Mouse (Mus musculus) mouse trophoblast stem cell (cell line): ENCODE measurements around the gene Znhit6.

Source experiments
- in situ Hi-C, 2 experiments: fragments of 300-500 bp; cut with MseI, MboI; formaldehyde crosslinking; loops; 2 replicates in 1 of 2; 3 replicates in 1 of 2; pipeline ENCODE4 v1.15.1; 2025

Gene Znhit6

DNA sequence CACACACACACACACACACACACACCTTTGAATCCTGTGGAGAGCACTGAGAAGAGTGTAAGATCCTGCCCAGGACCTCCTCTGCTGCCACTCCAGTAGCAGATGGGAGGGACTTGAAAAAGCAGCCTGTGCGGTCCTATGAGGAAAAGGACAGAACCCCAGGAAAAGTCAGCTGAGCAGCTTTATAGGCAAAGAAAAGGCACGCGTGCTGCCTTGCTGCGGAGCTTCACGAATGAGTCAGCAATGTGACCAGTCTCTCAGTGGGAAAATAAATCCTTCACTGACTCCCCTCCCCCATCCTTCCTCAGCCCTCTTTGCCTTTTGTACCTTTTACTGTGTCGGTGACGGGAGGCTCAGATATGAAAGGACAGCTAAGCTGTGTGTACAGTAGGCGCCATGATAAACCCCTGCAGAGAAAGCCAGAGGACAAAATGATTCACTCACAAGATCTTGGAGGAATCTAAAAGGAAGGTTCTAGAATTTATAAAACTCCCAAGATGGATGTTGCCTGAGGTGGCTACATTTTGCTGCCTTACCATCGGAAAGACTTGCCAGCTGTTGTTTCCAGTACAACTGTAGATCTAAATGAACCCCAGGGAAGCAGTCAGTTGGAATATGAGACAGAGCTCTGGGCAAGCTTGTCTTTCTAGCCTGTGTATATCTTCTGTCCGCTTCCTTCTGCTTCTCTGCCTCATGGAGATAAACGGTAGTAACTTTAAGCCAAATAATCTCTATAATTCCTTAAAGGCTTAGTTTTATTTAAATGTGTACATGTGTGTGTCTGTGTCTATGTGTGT is 26.6 kb downstream of the Znhit6 start:
- in situ Hi-C loops, result loop anchor here (25.0 kb wide), 1 partner anchor 310 kb away; the partner anchor contains the start of gene Bcl10 (in 2 of the 2)

DNA sequence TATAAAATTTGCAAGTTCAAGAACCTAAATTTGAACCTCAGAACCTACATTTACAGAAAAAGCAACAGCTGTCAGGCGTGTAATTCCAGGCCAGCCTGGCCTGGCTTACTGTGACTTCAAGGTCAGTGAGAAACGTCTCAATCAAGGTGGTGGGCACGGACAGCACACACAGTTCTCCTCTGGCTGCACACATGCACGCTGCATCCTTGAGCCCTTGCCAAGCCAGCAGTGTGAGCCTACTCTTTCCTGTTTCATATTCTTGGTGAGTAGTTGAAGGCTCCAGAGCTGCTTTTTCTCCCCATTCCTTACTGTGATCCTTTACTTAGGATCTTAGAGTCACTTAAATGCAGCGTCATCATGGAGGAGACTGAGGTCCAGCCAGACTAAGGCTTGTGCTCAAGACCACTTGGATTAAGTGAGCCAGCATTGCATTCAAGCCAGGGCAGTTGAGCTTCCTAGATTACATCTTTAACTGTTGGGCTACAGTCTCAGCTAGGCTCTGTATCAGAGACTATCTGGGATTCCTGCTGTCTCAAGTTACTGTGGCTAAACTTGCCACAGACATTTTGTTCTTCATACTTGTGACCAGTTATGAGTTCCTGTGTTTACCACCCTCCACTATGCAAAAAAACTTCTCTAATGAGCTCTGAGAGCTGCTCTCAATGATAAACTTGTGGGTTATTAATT is 29.6 kb downstream of the Znhit6 start:
- in situ Hi-C loops, result loop anchor here (25.0 kb wide), 1 partner anchor 307 kb away; the partner anchor contains the start of gene Bcl10 (in 2 of the 2)

GRCm38 (mm10) chr3:145608320-145608719 is 32.3 kb downstream of the Znhit6 start:
- in situ Hi-C loops, result loop anchor here (25.0 kb wide), 1 partner anchor 304 kb away; the partner anchor contains the start of gene Bcl10 (in 2 of the 2)

GRCm38 (mm10) chr3:145612662-145613061 is 36.7 kb downstream of the Znhit6 start:
- in situ Hi-C loops, result loop anchor here (25.0 kb wide), 1 partner anchor 300 kb away; the partner anchor contains the start of gene Bcl10 (in 2 of the 2)

DNA sequence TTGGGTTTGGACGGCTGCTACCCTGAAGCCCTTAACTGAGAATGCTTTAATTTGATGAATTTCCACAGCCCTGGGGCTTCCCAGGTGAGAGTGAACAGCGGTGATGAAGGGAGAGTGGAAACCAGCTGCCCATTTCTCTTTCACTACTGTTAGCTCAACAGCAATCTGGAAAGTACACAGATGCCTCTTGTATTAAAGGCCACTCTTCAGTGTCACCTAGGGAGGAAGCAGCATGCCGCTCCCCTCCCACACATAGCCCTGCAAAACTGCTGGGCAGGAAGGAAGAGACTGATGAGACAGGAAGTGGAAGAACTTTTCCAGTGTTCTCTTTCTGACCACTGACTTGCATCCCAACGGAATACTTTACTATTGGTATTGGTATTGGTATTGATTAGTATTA is 37.2 kb downstream of the Znhit6 start:
- in situ Hi-C loops, result loop anchor here (25.0 kb wide), 1 partner anchor 299 kb away; the partner anchor contains the start of gene Bcl10 (in 2 of the 2)

DNA sequence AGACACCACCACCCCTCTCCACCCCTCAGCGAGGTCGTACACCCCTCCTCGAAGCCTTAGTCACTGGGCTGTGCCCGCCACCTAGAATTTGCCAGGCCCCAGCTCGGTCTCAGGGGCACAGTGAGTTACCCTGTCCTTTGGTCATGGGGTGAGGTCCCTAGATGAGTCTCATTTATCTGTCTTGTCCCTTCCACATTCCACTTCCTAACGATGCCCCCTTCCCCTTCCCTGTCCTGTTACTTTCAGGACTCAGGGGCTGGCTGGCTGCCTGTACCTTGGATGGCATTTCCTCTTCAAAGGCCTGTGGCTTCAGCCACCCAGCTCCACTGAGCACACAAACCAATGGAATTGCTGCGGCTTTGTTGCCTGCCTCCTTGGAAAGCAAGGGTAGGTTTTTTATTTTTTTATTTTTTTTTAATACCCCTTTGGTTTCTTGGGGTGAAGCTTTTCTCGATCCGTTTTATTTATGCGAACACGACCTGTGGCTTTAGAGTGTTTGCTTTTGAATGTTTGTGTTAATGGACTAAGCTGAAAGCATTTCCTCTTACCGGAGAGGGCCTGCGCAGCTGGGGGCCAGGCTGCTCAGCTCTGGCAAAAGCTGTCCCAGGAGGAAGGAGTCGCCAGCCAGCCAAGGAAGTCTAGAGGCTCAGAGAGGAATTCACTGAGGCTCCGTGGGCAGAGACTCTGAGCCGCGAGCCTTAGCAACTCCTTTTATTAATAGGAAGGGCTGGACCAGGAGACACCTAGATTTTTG is 38.5 kb downstream of the Znhit6 start:
- in situ Hi-C loops, result loop anchor here (25.0 kb wide), 1 partner anchor 298 kb away; the partner anchor contains the start of gene Bcl10 (in 2 of the 2)

GRCm38 (mm10) chr3:145618299-145618698 is 42.3 kb downstream of the Znhit6 start:
- in situ Hi-C loops, result loop anchor here (25.0 kb wide), 1 partner anchor 294 kb away; the partner anchor contains the start of gene Bcl10 (in 2 of the 2)

DNA sequence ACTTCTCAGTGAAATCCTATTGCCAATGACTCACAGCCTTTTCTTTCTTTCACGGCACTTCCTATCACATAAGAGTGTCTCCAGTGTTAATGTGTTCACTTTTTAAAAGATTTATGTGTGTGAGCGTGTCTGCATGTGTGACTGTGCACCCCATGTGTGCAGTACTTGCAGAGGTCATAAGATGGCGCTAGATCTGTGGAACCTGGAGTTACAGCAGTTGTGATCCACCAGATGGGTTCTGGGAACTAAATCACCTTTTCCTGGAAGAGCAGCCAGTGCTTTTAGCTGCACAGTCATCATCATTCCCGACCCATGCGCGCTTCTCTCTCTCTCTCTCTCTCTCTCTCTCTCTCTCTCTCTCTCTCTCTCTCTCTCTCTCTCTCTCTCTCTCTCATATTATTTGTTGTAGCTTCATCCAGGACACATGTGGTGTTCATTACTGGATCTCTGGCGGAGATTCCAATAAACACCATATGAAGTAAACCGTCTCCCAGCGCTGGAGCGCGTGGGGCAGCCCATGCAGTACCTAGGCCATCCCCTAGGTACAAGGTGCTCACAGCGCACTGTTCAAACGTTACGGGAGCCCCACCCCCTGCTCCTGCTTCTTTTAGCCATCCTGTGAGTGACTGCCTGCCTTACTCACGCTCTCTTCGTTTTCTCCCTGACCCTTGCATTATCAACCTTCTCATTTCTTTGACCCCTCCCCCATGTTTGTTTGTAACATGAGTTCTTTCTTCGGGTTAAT is 43.8 kb downstream of the Znhit6 start:
- in situ Hi-C loops, result loop anchor here (25.0 kb wide), 1 partner anchor 293 kb away; the partner anchor contains the start of gene Bcl10 (in 2 of the 2)

GRCm38 (mm10) chr3:145621209-145621608 is 45.2 kb downstream of the Znhit6 start:
- in situ Hi-C loops, result loop anchor here (25.0 kb wide), 1 partner anchor 291 kb away; the partner anchor contains the start of gene Bcl10 (in 2 of the 2)

- in situ Hi-C loops, result loop anchor here (25.0 kb wide), 1 partner anchor 289 kb away; the partner anchor contains the start of gene Bcl10 (in 2 of the 2)
These were observed 47.0 kb downstream of the Znhit6 start for GRCm38 (mm10) chr3:145623047-145623446.

GRCm38 (mm10) chr3:145624786-145625185 is 48.8 kb downstream of the Znhit6 start:
- in situ Hi-C loops, result loop anchor here (25.0 kb wide), 1 partner anchor 288 kb away; the partner anchor contains the start of gene Bcl10 (in 2 of the 2)

DNA sequence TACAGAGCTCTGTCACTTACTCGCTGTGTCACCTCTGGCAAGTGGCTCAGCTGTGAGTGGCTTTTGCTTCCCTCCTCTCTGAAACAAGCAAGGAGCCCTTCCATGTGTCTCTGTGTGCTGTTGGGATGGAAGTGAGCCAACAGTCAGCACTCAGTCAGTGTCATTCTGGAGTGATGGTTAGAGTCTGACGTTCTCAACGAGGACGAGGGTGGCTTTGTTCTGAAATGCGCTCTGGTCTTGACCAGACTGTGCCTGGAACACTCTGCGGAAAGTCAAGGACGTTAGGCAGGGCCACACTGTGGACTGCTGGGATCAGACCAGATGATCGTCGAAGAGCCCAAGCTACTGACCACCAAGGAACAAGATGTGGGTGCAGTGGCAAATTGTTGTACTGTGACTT is 49.5 kb downstream of the Znhit6 start:
- in situ Hi-C loops, result no loop called here

DNA sequence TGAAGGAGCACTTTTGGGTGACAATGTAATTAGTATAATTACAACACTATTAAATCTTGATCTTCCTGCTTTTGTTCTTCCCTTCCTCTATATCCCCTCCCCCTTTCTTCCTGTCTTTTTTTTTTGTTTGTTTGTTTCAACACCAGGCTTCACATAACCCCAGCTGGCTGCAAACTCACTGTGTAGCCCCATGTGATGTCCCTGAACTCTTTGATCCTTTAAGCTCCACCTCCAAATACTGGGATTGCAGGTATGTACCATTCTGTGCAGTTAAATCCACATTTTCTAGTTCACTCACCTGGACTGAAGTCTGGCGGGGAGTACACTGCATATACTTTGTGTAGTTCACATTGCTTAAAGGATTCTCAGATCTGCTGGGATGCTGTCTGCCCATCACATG is 50.1 kb downstream of the Znhit6 start:
- in situ Hi-C loops, result no loop called here

- in situ Hi-C loops, result no loop called here
These were observed 51.8 kb downstream of the Znhit6 start for GRCm38 (mm10) chr3:145627830-145628229.

DNA sequence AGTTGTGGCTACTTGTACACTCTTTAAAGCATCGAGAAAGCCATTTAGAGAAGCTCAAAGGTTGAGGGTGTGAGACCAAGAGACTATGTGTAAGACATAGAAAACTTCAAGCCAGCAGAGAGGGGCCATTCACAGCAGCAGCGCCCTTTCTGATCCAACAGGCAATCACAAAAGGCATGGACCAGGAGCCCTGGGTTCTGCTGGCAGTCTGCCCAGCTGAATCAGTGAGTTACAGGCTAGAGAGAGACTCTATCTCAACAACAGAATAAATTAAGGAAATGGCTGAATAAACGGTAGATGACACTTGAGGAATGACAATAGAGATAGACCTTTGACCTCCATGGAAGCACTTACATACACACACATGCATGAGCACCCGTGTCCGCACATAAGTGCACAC is 52.6 kb downstream of the Znhit6 start:
- in situ Hi-C loops, result no loop called here

GRCm38 (mm10) chr3:145632888-145633287 is 56.9 kb downstream of the Znhit6 start:
- in situ Hi-C loops, result no loop called here

DNA sequence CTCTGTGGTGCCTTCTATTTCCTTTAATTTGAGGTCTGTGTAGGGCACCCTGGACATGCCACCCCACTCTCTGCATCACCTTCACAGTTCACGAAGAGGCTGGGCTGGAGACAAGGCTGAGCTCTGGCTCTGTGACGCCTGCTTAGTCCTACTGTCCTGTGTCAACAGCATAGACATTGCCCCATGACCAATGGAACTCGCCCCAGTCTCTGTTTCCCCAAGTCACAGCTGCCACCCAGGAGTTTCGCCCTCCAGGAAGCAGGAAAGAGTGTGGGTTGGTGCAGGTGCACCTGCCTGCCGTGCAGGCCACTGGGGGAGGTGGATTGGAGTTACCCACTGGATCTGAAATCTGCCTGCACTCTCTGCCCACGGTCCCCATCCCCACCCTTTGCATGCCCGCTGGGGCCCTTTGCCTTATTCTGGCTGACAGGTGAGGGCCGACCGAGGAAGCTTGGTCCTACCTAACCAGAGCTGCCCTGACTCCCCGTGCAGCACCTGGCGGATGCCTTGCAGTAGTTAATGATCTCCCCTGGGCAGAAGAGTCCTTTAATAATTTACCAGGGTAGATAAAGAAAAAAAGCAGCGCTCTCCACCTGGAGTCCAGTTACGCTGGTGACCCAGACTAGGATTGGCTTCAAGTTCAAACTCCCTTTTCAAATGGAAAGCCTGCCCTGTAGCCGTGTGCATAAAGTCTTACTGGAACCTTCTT is 58.2 kb downstream of the Znhit6 start:
- in situ Hi-C loops, result no loop called here

GRCm38 (mm10) chr3:145640170-145640569 is 64.2 kb downstream of the Znhit6 start:
- in situ Hi-C loops, result no loop called here

GRCm38 (mm10) chr3:145640583-145640982 is 64.6 kb downstream of the Znhit6 start:
- in situ Hi-C loops, result no loop called here
